In genomic region chr4:46126541-46126940, GRCm38 (mm10) we compare ENCODE assay signal across 9 mouse cellular contexts. TPM values are rescaled to one million over a fixed set of nuclear protein-coding genes. Genes with fewer than 3 reads are reported as not detected.
DNase-seq lines count a peak whose midpoint lies in the region; ATAC-seq lines count a peak whose summit lies in the region.
"Had no signal": no experiment of that assay in that cellular context is flagged by ENCODE, and none has a peak within 500 bp of the region (broad histone marks: within the 10 kb centered on the region; RNA-seq: fewer than 3 reads in every experiment).

No protein-coding gene starts in this region.

- no peak overlapping the region for H3K27ac ChIP-seq in liver, embryonic 12.5 days
- H3K27ac ChIP-seq in forebrain, embryonic 13.5 days, result no peak overlapping the region
- no peak overlapping the region for H3K27ac ChIP-seq in hindbrain, embryonic 14.5 days
- no peak overlapping the region for H3K27ac ChIP-seq in midbrain, embryonic 15.5 days
- H3K27ac ChIP-seq: embryonic facial prominence, embryonic 13.5 days had no signal

- no peak overlapping the region for H3K9ac ChIP-seq in liver, embryonic 12.5 days
- no peak overlapping the region for H3K9ac ChIP-seq in forebrain, embryonic 13.5 days
- H3K9ac ChIP-seq in hindbrain, embryonic 14.5 days, result no peak overlapping the region
- H3K9ac ChIP-seq in midbrain, embryonic 15.5 days, result no peak overlapping the region; the same call in 1 of the 2 replicates
- H3K9ac ChIP-seq: embryonic facial prominence, embryonic 13.5 days had no signal

- H3K27me3 ChIP-seq in liver, embryonic 12.5 days (replicated peaks), result no peaks in the 10 kb centered on the region
- H3K27me3 ChIP-seq in forebrain, embryonic 13.5 days, result no peaks in the 10 kb centered on the region
- no peaks in the 10 kb centered on the region for H3K27me3 ChIP-seq in hindbrain, embryonic 14.5 days (ENCODE audit: control insufficient read depth, insufficient read depth, low read length)
- H3K27me3 ChIP-seq in midbrain, embryonic 15.5 days (replicated peaks), result no peaks in the 10 kb centered on the region
- H3K27me3 ChIP-seq: embryonic facial prominence, embryonic 13.5 days had no signal

- no peak for ATAC-seq in liver, embryonic 12.5 days
- peak; percentile 59; the same call in 1 of the 2 replicates for ATAC-seq in forebrain, embryonic 13.5 days
- no peak for ATAC-seq in hindbrain, embryonic 14.5 days (ENCODE audit: low FRiP score)
- 0 out of 2 replicates have a peak, but pooled peaks have one; percentile 54 for ATAC-seq in midbrain, embryonic 15.5 days (replicated peaks)

- H3K4me2 ChIP-seq in liver, embryonic 12.5 days, result no peak overlapping the region
- no peak overlapping the region for H3K4me2 ChIP-seq in forebrain, embryonic 13.5 days
- no peak overlapping the region for H3K4me2 ChIP-seq in hindbrain, embryonic 14.5 days (replicated peaks)
- no peak overlapping the region for H3K4me2 ChIP-seq in midbrain, embryonic 15.5 days
- H3K4me2 ChIP-seq: embryonic facial prominence, embryonic 13.5 days had no signal

- DNase-seq in liver, result peak; percentile 75
- peak; percentile 64 for DNase-seq in c-Kit-positive CD71-negative TER-119-negative erythroid progenitor cells, embryonic 14.5 days (ENCODE audit: low read depth)
- peak; percentile 92 for DNase-seq in hindbrain, embryonic 14.5 days (ENCODE audit: low spot score)
- peak; percentile 49 to 83 for DNase-seq in left cerebral cortex, adult 9 months (ENCODE audit: low spot score in 2 of 2)
- peak; percentile 40 to 64 for DNase-seq in spleen, postnatal 14 days (ENCODE audit: low spot score in 2 of 2)

- WGBS in liver, embryonic 12.5 days (ENCODE audit: insufficient replicate concordance), result 46% methylated on average over 2 of the region's 2 CpGs
- 49% methylated on average over 2 of the region's 2 CpGs for WGBS in forebrain, embryonic 13.5 days
- 51% methylated on average over 2 of the region's 2 CpGs for WGBS in hindbrain, embryonic 14.5 days
- WGBS in midbrain, embryonic 15.5 days, result 50% methylated on average over 2 of the region's 2 CpGs

- H3K36me3 ChIP-seq in liver, embryonic 12.5 days, result peaks cover 86% of the 10 kb centered on the region
- H3K36me3 ChIP-seq in forebrain, embryonic 13.5 days (ENCODE audit: poor library complexity, severe bottlenecking), result peaks cover 85% of the 10 kb centered on the region
- H3K36me3 ChIP-seq in hindbrain, embryonic 14.5 days (replicated peaks; ENCODE audit: control insufficient read depth, insufficient read depth), result peaks cover 82% of the 10 kb centered on the region
- H3K36me3 ChIP-seq in midbrain, embryonic 15.5 days (replicated peaks), result peaks cover 38% of the 10 kb centered on the region; the same call in 1 of the 2 replicates

- no peaks in the 10 kb centered on the region for H3K9me3 ChIP-seq in liver, embryonic 12.5 days (replicated peaks)
- H3K9me3 ChIP-seq in forebrain, embryonic 13.5 days (replicated peaks), result no peaks in the 10 kb centered on the region
- no peaks in the 10 kb centered on the region for H3K9me3 ChIP-seq in hindbrain, embryonic 14.5 days (ENCODE audit: control insufficient read depth, low read length)
- no peaks in the 10 kb centered on the region for H3K9me3 ChIP-seq in midbrain, embryonic 15.5 days
- H3K9me3 ChIP-seq: embryonic facial prominence, embryonic 13.5 days had no signal

- no peaks in the 10 kb centered on the region for H3K4me1 ChIP-seq in liver, embryonic 12.5 days
- no peaks in the 10 kb centered on the region for H3K4me1 ChIP-seq in forebrain, embryonic 13.5 days
- H3K4me1 ChIP-seq in hindbrain, embryonic 14.5 days (replicated peaks; ENCODE audit: control insufficient read depth, insufficient read depth, low read length), result no peaks in the 10 kb centered on the region
- no peaks in the 10 kb centered on the region for H3K4me1 ChIP-seq in midbrain, embryonic 15.5 days
- H3K4me1 ChIP-seq: embryonic facial prominence, embryonic 13.5 days had no signal

- no peak overlapping the region for H3K4me3 ChIP-seq in liver, embryonic 12.5 days
- H3K4me3 ChIP-seq in forebrain, embryonic 13.5 days, result no peak overlapping the region
- H3K4me3 ChIP-seq in hindbrain, embryonic 14.5 days (replicated peaks; ENCODE audit: low read length), result no peak overlapping the region
- H3K4me3 ChIP-seq in midbrain, embryonic 15.5 days, result no peak overlapping the region
- H3K4me3 ChIP-seq: embryonic facial prominence, embryonic 13.5 days had no signal

RNA-seq across cellular contexts. Expression of gene Ncbp1, which starts 11.9 kb away (rescaled TPM):
- polyA plus RNA-seq in liver, embryonic 12.5 days (2016; fragmentation: Nextera tagmentation; extraction: Ambion mirVana), result 66.9 and 68.0 TPM in 2 replicates
- polyA plus RNA-seq in forebrain, embryonic 13.5 days (2015; fragmentation: Nextera tagmentation; extraction: Ambion mirVana), result 107 and 110 TPM in 2 replicates
- 75.6 and 84.9 TPM in 2 replicates for polyA plus RNA-seq in hindbrain, embryonic 14.5 days (2014; fragmentation: Nextera tagmentation; extraction: Ambion mirVana)
- 76.0 TPM in 2 replicates for polyA plus RNA-seq in midbrain, embryonic 15.5 days (2015; fragmentation: Nextera tagmentation; extraction: Ambion mirVana)

RNA-seq across cellular contexts. Expression of gene Tstd2, which starts 12.0 kb away (rescaled TPM):
- 23.3 and 23.9 TPM in 2 replicates for polyA plus RNA-seq in liver, embryonic 12.5 days (2016; fragmentation: Nextera tagmentation; extraction: Ambion mirVana)
- 44.5 and 45.5 TPM in 2 replicates for polyA plus RNA-seq in forebrain, embryonic 13.5 days (2015; fragmentation: Nextera tagmentation; extraction: Ambion mirVana)
- 17.5 and 21.6 TPM in 2 replicates for polyA plus RNA-seq in hindbrain, embryonic 14.5 days (2014; fragmentation: Nextera tagmentation; extraction: Ambion mirVana)
- 29.9 and 33.9 TPM in 2 replicates for polyA plus RNA-seq in midbrain, embryonic 15.5 days (2015; fragmentation: Nextera tagmentation; extraction: Ambion mirVana)

Comparison
In these comparisons a context has a peak if more than half of its experiments do, and no peak if none do; other contexts are left out.
1. ATAC-seq: peak in forebrain, embryonic 13.5 days (single experiment) and midbrain, embryonic 15.5 days (single experiment); none in liver, embryonic 12.5 days (single experiment) and hindbrain, embryonic 14.5 days (single experiment).
2. Peak in every context shown above with its lines, with median percentiles within 50 percentile points of each other: DNase-seq.